Mouse (Mus musculus) stomach, postnatal 0 days (tissue): ENCODE measurements around the gene Gnai2. TPM values are rescaled to one million over a fixed set of nuclear protein-coding genes. Genes with fewer than 3 reads are reported as not detected.

Experiments
- ATAC-seq: fragments of 200-750 bp; cut with Nextera tagmentation; 2 replicates; pipeline ENCODE4 v1.8.0; 2017; ENCODE audit not compliant: low FRiP score, low TSS enrichment
- DNase-seq: peaks from one replicate; pipeline ENCODE4 v3.0.0-alpha.2; 2016; ENCODE audit warnings: low spot score
- H3K27ac ChIP-seq: fragments of 300-500 bp; sonication (generic); replicated peaks from 2 replicates; pipeline ENCODE4 v1.5.1; 2014; ENCODE audit warnings: mild to moderate bottlenecking, control low read depth
- H3K27me3 ChIP-seq: fragments of 300-500 bp; sonication (generic); 2 replicates; pipeline ENCODE4 v1.6.1; 2014; ENCODE audit warnings: low read length; ENCODE audit not compliant: control insufficient read depth, insufficient read depth
- H3K36me3 ChIP-seq: fragments of 300-500 bp; sonication (generic); 2 replicates; pipeline ENCODE4 v1.6.1; 2014; ENCODE audit warnings: low read length, mixed read lengths; ENCODE audit not compliant: control insufficient read depth, insufficient read depth
- H3K4me1 ChIP-seq: fragments of 300-500 bp; sonication (generic); replicated peaks from 2 replicates; pipeline ENCODE4 v1.6.1; 2014; ENCODE audit warnings: antibody characterized with exemption; ENCODE audit not compliant: control insufficient read depth, insufficient read depth
- H3K4me2 ChIP-seq: fragments of 300-500 bp; sonication (generic); replicated peaks from 2 replicates; pipeline ENCODE4 v1.6.1; 2014; ENCODE audit warnings: low read depth, mild to moderate bottlenecking, control low read depth, moderate library complexity
- H3K4me3 ChIP-seq: fragments of 300-500 bp; sonication (generic); 2 replicates; pipeline ENCODE4 v1.5.1; 2014; ENCODE audit warnings: low read depth, low read length, control low read depth
- H3K9ac ChIP-seq: fragments of 300-500 bp; sonication (generic); 2 replicates; pipeline ENCODE4 v1.6.1; 2014; ENCODE audit warnings: mild to moderate bottlenecking, low read length, control low read depth, mixed read lengths
- H3K9me3 ChIP-seq: fragments of 300-500 bp; sonication (generic); 2 replicates; pipeline ENCODE4 v1.6.1; 2016; ENCODE audit warnings: low read length; ENCODE audit not compliant: control insufficient read depth
- CTCF ChIP-seq: IDR thresholded peaks from 2 replicates; pipeline ENCODE4 v1.5.1; 2016; ENCODE audit warnings: antibody characterized with exemption, low read depth, mild to moderate bottlenecking, moderate library complexity
- EP300 ChIP-seq: optimal IDR thresholded peaks from 2 replicates; pipeline ENCODE3; 2016; ENCODE audit warnings: antibody characterized with exemption
- WGBS: fragments of 180-500 bp; shearing (Covaris S2); extraction: QIAGEN DNeasy Blood & Tissue Kit; methylation state at CpG from one replicate; pipeline ENCODE4 v1.1.7; 2014; 5-methylcytosine and 5-hydroxymethylcytosine counted together
- polyA plus RNA-seq: library from polyadenylated mRNA; unstranded; fragments of >200 nt; fragmentation: Nextera tagmentation; extraction: Ambion mirVana; gene quantifications from 2 replicates; pipeline ENCODE4 v1.2.1, GENCODE M21; 2015

Gnai2 gene
- polyA plus RNA-seq, 1 experiment from 2014 or later = 189 TPM

DNA sequence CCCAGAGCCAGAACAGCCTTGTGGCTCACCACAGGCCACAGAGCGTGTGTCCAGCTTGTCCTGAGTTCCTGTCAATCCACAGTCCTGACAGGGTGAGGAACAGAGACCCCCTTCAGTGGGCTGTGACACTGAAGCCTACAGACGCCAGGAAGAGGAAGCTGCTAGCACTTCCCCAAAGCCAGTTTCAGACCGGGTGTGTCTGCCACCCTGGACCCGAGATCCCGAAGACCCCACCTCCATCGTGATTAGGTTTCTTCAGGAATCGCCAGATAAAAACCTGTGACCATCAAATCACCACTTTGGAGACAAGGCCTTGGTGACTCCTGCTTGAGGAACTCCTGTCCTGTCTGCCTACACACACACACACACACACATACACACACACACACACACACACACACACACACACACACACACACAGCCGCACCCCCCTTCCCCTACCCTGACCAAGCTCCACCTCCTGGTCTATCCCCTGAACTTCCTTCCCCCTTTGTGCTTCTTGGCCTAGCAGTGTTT lies 5.1 kb upstream of the Gnai2 start:
- no peaks in the 10 kb centered on the region for H3K36me3 ChIP-seq
- no peaks in the 10 kb centered on the region for H3K4me1 ChIP-seq
- TF ChIP-seq EP300 (no peak), CTCF (0 out of 2 replicates have a peak, but pooled peaks have one; percentile 13)
- WGBS = 46% methylated on average over 7 of the region's 8 CpGs
- H3K9me3 ChIP-seq = no peaks in the 10 kb centered on the region
- DNase-seq = no peak
- H3K27ac ChIP-seq = no peak overlapping the region; the same call in 1 of the 2 replicates
- no peak overlapping the region for H3K4me2 ChIP-seq
- H3K27me3 ChIP-seq = no peaks in the 10 kb centered on the region
- H3K9ac ChIP-seq = no peak overlapping the region
- no peak for ATAC-seq
- no peak overlapping the region for H3K4me3 ChIP-seq

DNA sequence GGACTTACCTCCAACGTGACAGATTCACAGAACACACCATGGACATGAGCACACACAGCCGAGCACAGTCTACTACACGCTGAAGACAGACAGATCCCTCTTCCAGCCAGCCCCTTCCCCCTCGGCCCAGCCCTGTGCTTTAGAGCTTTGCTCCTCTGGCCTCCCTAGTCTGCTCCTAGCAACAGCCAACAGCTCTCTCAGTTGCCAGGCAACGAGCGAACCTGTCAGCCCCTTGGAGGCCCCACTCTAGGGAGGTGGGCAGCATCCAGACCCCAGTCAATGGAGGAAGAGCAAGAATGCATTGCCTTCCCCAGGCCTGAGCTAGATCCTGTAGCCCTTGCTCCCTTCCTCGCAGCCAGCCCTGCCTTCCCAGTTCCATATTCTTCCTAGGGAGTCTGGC lies 1.9 kb upstream of the Gnai2 start:
- no peak overlapping the region for H3K27ac ChIP-seq
- no peak overlapping the region for H3K4me2 ChIP-seq
- H3K27me3 ChIP-seq = no peaks in the 10 kb centered on the region
- WGBS = 36% methylated on average over 7 of the region's 7 CpGs
- H3K36me3 ChIP-seq = no peaks in the 10 kb centered on the region
- no peak for ATAC-seq
- H3K9me3 ChIP-seq = no peaks in the 10 kb centered on the region
- TF ChIP-seq EP300 = no peak
- TF ChIP-seq CTCF = no peak
- no peak for DNase-seq
- no peak overlapping the region for H3K9ac ChIP-seq
- peaks cover 8% of the 10 kb centered on the region for H3K4me1 ChIP-seq
- no peak overlapping the region for H3K4me3 ChIP-seq

DNA sequence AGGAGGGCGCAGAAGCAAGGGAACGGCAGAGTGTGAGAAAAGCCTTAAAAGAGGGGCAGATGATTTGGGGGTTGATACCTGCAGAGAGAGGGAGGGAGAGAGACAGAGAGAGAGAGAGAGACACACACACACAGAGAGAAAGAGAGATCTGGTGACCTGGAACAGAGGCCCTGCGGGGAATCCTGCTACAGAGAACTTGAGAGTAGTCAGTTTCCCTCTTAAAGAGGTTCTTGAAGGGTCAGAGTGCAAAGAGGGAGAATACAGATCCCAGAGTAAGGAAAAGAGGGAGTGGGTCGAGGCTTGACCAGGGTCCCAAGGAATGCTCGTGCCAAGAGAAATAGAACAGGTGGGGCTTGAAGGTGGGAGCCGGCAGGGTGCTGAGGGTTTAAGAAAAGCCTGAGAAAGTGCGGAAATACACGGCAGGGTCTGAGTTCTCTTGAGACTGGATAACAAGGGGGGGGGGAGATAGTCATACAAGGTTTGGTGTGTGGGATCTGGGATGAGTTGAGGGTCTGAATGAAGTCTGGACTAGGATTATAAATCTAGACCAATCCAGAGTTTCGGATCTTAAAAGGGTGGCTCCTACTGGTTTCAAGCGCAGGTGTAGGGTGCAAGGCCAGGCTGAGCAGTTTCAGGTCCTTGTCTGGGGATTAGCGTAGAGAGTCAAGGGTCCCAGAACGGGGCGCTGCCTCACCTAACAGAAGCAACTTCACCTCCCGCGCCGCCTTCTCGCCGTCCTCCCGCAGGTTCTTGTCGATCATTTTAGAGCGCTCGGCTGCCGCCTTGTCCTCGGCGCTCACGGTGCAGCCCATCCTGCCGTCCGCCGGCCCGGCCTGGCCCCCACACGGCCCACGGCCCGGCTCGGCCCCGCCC lies 525 bp downstream of the Gnai2 start:
- Histone ChIP-seq H3K4me1 (peaks cover 16% of the 10 kb centered on the region), H3K4me3 (peak overlapping the region; percentile 83), H3K36me3 (no peaks in the 10 kb centered on the region), H3K27ac (peak overlapping the region; percentile 93), H3K9ac (peak overlapping the region; percentile 94), H3K27me3 (no peaks in the 10 kb centered on the region), H3K9me3 (no peaks in the 10 kb centered on the region), H3K4me2 (peak overlapping the region; percentile 99)
- ATAC-seq (no peak), DNase-seq (no peak)
- 1% methylated on average over 33 of the region's 35 CpGs for WGBS
- TF ChIP-seq CTCF (no peak), EP300 (no peak)

DNA sequence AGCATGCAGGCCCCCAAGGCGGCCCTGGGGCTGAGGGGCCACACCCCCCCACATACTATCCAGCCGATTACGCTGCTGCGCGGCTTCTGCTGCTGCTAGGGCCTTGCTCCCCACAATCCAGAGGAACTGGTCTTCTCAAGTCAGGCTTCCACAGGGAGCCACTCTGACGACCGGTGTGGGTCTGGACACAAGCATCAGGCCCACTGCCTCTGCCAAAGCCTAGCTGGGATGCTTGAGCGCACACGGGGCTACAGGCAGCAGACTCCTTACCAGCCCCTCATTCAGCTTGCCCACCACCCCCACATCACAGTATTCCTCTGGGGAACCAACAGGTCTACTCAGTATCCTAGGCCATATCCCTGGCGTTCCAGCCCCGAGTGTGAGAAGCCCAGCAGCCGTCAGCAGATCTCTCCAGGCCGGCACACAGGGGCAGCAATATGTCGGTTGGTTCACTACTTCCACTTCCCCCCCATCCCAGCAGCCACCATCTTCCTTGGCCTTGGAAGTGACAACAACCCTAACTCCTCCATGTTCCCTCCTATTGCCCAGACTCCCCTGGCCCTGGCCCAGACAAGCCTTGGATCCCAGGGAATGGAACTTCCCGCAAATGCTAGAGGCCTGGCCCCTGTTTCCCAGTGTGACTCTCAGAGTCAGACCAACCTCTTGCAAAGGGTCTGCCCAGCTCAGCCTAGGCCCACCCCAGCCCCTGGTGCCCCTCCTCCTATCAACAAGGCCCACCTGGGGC lies 1.3 kb downstream of the Gnai2 start:
- Histone ChIP-seq H3K4me1 (peaks cover 21% of the 10 kb centered on the region), H3K4me2 (peak overlapping the region; percentile 99), H3K9me3 (no peaks in the 10 kb centered on the region)

DNA sequence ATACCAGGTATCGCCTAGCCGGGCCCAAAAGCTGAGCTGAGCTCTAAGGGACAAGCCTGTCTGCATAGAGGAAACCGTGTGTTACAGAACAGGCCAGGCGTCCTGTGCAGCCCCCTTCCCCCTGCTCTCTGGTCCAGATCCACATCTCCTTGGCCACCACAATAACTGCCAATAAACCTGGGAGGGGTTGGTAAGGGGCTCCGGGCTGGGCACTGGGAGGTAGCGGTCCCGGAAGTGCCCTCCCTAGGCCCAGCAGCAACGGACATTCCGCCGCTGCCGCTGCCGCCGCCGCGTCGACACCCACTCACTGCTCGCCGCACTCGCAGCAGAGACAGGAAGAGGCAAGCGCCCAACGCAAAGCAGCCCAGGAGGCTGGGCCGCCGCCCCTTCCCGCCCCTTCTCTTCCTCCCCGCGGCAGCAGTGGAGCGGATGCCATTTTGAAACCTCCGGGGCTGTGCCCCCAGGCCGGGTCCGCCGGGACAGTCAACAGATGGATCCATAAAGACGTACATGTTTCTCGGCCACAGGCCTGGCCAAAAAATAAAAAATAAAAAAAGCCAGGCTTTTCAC lies 2.0 kb downstream of the Gnai2 start:
- H3K27me3 ChIP-seq = no peaks in the 10 kb centered on the region
- ATAC-seq (peak; percentile 54; the same call in 1 of the 2 replicates), DNase-seq (peak; percentile 87)
- H3K9ac ChIP-seq = peak overlapping the region; percentile 94
- no peaks in the 10 kb centered on the region for H3K9me3 ChIP-seq
- peak overlapping the region; percentile 99 for H3K4me2 ChIP-seq
- H3K27ac ChIP-seq = peak overlapping the region; percentile 93
- H3K4me1 ChIP-seq = peaks cover 21% of the 10 kb centered on the region
- 3% methylated on average over 33 of the region's 33 CpGs for WGBS
- H3K4me3 ChIP-seq = peak overlapping the region; percentile 83
- no peaks in the 10 kb centered on the region for H3K36me3 ChIP-seq
- TF ChIP-seq CTCF (no peak), EP300 (peak; percentile 27)

More for the DNA sequence above, 1.3 kb downstream of the Gnai2 start:
- Histone ChIP-seq H3K4me3 (peak overlapping the region; percentile 83), H3K9ac (peak overlapping the region; percentile 94), H3K36me3 (no peaks in the 10 kb centered on the region), H3K27me3 (no peaks in the 10 kb centered on the region), H3K27ac (peak overlapping the region; percentile 93)
- no peak for TF ChIP-seq EP300
- no peak for TF ChIP-seq CTCF
- 0% methylated on average over 15 of the region's 15 CpGs for WGBS
- ATAC-seq (0 out of 2 replicates have a peak, but pooled peaks have one; percentile 4), DNase-seq (no peak)
